Mouse (Mus musculus) thymus, adult 2 months (tissue): ENCODE measurements at regions not wholly inside any gene's neighbourhood (a gene's known extent, or its start where the extent isn't known, plus 50 kb on each side); places are given as distances from the start of the nearest gene placed in this dataset.

ENCODE experiments used
- CTCF ChIP-seq: fragments of 200-500 bp; IDR thresholded peaks from 2 replicates; pipeline ENCODE4 v1.5.1; 2012; ENCODE audit warnings: mild to moderate bottlenecking, control low read depth, low read length, moderate library complexity, borderline replicate concordance; ENCODE audit not compliant: control insufficient read depth, poor library complexity, insufficient read depth; ENCODE audit errors: extremely low read depth
- POLR2A ChIP-seq: fragments of 200-500 bp; IDR thresholded peaks from 2 replicates; pipeline ENCODE4 v1.6.1; 2012; ENCODE audit warnings: mild to moderate bottlenecking, low read length, control low read depth, moderate library complexity; ENCODE audit not compliant: control insufficient read depth, poor library complexity, insufficient read depth; ENCODE audit errors: extremely low read depth

DNA sequence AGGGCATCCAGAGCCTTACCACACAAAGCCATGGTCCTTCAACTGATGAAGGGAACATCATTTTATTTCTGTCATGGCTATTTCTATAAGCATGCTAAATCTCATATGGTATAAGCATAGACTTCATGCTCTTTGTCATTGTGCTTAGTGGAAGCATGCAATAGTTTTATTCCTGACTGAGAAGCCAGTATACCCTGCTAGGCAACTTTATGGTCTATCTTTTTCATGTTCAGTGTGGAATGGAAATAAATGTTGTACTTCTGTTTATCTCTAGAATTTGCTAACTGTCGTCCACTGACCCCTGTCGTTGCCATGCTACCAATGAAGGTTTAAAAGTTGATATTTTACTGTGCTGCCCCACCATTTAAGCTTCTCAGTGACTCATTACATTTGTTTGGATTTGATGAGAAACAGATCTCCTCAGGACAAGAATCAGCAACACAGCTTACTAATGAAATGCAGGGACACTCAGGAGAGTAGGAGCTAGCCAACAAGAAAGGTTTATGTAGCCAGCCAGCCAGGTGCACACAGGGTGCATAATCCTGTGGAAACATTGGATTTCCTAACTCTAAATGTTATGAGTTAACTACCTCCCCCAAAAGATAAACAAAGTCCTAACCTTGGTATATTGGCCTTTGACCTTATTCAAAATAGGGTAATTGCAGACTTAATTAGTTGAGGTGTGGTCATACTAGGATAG lies 364.3 kb upstream of the Ngly1 start:
- no peak for TF ChIP-seq POLR2A
- TF ChIP-seq CTCF = no peak
